Mouse (Mus musculus): ENCODE data around the gene Gpr61. TPM values are rescaled to one million over a fixed set of nuclear protein-coding genes. Genes with fewer than 3 reads are reported as not detected.

Gpr61 gene
- total RNA-seq (2015) (not detected in 2 replicates), total RNA-seq (2017) (not detected in 2 replicates)

DNA sequence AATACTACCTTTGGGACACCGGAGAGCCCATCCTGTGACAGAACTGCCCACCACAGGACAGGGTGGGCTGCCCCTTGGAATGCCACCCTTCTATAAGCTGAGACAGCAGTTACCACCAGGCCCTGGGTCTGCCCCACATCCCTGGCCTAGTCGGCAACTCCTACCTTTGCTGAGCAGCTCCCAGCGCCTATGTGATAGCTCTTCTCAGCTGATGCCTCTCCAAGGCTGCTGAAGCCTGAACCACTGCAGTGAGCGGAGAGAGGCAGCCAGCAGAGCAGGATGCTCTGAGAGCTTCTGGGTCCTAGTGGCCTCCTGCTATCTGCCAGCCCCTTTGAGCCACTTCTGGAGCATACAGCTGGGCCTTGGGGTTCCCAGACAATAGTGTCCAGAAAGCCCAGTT, at the start of gene Gpr61:
TSS of gene Gpr61 (minus strand) at position 227 of the 400 bp plus-strand sequence.
- ATAC-seq (replicated peaks; ENCODE audit: poor library complexity): no peak

DNA sequence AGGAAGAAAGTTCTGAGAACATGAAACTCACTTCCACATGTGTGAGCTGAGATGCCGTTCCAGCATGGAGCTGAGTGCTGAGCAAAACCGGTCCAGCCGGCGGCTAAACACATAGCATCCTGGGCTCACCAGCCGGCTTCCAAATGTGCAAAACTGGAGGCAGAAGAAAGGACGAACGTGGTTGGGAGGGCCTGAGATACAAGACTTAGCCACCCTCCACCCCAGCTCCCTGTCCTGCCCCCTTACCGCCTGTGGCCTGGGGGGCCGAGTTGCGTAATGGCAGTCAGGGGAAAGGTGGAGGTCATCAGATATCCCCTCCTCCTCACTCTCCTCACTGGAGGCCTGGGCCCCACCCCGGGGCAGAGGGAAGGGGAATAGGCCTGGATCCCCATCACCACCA, 49.8 kb upstream of the Gpr61 start:
- ATAC-seq (replicated peaks; ENCODE audit: poor library complexity): no peak

DNA sequence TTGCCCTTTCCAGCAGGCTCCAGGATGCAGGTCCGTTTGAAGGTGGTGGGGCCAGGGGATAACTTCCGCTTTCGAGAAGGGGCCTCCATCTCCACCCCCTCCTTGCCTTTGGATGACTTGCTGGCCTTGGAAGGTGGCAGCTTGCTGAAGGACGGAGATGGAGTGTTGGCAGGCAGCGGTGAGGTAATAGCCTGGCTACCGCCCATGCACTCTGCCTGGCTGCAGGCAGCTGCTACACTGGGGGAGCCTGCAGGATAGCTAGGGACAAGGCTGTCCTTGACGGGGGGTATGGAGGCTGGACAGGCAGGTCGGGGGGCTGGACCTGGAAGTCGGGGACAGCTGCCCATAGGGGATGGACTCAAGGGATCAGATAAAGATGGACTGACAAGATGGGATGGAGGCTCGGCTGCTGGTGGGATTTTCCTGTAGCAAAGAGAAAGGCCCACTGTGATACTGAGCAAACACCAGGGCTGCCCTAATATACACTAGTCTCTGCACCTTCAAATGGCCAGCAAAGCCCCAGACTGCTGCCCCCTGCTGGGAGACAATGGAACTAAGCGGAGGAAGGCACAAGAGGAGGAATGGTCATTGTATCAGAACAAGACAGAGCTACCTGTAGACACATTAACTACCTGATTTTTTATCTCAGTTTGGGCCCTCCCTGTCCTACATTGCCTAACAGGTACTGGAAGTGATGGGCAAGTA, 49.1 kb upstream of the Gpr61 start:
- peak; percentile 45 for ATAC-seq (replicated peaks; ENCODE audit: poor library complexity)

DNA sequence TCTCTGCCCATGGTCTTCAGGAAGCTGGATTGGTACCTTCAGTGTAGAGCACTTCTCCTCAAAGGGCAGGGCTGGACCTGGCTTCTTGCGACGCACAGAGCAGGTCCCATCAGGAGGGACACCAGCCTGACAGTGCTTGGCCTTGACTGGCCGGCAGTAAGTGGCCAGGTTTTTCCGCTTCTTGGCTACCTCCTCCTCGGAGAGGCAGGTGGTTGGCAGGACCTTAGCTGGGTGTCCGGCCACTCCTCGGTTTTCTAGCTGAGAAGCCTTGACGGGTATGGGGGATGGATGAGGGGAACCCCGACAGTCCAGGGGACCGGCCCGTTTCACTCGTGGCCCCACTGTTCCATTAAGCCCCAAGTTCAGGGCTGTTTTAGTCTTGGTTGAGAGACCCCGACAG, 48.5 kb upstream of the Gpr61 start:
- ATAC-seq (replicated peaks; ENCODE audit: poor library complexity): no peak

DNA sequence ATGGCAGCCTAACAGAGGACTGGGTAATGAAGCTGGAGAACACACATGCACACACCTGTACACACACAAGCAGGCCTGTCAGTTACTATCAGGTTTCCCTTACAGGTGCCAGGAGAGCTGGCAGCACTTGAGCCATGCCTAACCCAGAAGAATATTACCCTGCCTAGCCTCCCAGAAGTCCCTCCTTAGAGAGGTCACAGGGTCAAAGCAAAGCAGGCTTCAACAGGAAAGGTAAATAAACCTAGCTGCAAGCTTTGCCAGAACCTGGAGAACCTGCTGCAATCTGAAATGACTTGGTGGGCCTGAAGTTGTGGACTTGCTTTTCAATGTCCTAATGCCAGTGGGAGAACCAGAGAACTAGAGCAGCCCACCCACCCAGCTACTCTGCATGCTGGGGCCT, 47.8 kb upstream of the Gpr61 start:
- ATAC-seq (replicated peaks; ENCODE audit: poor library complexity): no peak

DNA sequence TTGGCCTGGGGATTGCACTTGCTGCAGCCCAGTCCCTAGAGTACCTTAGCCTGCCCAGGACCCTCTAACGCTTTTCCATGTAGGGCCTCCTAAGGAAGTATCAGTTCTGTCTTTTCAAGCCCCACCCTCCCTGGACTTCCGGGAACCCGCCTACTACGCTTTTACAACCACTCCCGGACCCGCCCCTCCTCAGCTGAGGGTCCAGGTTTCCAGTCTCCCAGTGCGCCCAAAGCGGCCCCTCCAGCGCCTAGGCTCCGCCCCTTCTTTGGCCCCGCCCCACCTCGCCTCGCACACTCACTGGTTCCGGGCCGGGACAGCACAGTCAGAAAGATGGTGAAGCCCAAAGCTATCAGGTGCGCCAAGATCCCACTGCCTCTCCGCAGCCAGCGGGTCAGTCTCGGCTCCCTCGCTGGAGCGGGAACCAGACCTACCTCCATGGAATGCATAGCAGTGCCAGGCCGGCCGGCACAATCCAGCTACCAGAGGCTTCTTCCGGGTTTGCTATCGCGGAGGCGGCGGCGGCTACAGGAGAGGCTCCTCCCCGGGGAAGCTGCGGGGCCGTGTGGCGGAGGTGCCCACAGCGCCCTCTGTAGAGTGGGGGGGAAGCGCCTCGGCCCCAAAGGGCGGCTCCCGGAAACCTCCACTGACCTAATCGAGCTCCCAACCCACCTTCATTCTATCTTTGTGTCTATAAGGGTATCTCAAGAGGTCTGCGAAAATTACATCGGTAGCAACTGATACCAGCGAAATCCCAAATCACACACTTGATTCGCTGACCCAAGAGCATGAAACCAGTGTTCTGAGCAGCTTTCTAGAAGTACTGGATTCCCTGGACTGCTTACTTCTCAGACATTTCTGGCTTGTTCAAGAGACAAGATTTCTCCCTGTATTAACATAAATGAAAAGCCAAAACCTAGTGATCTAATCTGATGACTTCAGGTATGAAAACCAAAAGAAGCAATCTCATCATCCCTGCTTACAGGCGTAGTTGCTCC, 45.9 kb upstream of the Gpr61 start, which contains the start of gene Cyb561d1:
TSS of gene Cyb561d1 (minus strand) at position 884 of the 995 bp plus-strand sequence.
- ATAC-seq (replicated peaks; ENCODE audit: poor library complexity): peak; percentile 88

DNA sequence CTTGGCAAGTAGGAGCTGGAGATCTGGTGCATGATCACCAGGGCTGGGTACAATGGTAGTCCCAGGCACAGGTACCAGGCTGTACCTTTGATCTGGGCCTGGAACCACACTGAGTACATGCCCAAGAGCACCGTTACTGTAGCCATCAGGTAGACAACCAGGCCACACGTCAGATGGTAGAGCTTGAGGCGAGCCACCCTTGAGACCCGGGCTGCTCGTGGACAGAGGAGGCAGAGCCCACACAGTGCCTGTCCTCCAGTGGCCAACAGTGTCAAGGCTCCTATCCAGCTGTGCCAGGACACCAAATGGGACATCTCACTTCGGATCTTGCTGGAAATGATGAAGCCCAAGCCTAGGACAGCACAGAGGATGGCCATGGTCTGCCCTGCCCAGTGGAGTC, 44.5 kb upstream of the Gpr61 start:
- no peak for ATAC-seq (replicated peaks; ENCODE audit: poor library complexity)

DNA sequence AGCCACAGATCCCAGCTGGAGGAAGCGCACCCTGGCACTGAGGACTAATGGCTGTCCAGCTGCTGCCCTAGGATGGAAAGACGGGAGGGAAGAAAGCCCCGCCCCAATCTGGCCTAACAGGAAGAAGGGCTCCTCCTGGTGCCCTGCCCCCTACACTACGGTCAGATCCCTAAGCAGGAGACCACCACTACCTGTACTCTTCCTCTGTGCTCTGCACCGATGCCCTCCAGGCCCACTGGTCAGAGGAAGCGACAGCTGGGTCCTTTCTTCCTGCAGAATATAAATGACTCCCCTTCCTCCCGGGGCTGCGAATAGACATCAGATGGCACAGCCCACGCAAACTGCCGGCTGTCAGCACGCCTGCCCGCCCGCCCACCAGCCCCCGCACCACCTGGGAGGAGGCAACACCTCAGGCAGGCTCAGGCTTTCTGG, 42.4 kb upstream of the Gpr61 start:
- ATAC-seq (replicated peaks; ENCODE audit: poor library complexity): no peak

DNA sequence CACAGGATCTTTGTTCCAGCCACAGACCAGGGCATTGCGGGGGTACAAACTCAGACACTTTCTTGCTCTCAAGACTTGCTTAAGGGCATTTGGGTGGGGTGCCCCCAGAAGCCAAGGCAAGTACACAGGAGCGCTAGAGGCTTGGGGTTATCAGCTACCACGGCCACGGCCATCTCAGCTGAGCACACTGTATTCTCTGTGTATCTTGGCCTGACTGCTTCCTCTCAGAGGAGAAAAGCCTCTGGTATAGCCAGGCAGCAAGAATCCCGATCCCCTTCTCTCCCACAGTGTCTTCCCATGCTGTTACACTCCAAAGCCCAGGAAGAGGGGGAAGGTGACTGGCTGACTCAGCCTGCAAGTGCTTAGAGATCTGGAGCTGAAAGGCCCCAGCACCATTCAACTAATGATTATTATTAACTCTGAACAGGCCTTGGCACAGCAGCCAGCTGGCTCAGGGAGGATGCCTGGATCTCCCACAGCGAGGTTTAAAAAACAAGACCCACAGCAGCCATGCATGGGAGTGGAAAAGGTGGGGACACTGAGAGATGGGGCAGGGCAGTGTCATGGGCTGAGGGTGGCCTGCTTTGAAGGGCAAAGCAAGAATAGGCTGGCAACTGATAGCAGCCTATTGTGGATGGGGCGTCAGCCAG, 41.4 kb upstream of the Gpr61 start:
- no peak for ATAC-seq (replicated peaks; ENCODE audit: poor library complexity)

DNA sequence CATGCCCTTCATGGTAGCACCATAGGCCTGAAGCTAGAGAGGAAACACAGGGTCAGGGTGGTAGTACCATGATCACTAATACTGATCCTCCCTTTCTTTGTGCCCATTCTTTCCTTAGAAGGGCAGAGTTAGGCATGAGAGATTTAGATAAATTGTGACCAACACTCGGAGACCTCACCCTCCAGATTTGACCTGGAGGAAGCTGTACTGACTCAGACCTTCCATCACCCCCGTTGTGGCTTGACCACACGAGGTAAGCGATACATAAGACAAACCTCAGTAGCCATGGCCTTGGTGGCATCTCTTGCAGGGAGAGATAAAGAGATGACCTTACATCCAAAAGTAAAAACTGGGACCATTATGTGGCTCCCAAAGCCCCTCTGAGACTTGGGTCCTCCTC, 40.6 kb upstream of the Gpr61 start:
- ATAC-seq (replicated peaks; ENCODE audit: poor library complexity): no peak

DNA sequence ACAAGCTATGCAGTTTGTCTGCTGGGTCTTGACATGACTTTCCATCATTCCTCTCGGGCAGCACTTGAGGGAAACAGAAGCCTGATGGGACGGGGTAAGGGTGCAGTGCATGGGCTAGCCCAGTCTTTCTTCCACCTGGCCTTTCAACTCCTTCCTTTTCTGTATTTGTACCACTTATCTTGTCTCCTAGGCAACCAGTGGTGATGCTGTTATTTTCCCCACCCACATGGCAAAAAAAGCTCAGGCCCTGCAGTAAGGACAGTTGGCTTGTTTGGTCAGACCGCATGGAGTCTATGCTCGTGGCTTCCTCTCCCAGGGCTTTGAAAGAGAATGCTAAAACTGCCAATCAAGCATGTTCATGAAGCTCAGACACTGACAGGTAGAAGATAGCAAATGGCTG, 39.0 kb upstream of the Gpr61 start:
- no peak for ATAC-seq (replicated peaks; ENCODE audit: poor library complexity)

DNA sequence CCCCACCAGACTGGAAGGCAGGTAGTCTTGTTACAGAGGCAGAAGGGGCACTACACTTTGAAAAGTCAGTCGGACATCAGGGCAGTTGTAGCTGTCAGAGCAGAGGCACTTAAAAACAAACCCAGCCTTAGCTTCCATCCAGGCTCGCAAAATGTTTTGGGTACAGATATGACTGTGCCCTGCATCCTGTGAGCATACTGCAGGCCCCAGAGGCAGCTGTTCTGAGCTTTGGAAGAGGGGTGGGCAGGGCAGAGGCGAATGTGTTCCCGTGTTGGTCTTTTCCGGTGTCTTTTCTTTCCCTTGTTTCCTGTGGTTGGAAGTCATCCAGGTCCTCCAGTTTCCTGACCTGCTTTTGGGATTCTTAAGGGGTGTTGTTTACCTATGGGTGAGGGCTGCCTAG, 35.2 kb upstream of the Gpr61 start:
- no peak for ATAC-seq (replicated peaks; ENCODE audit: poor library complexity)

DNA sequence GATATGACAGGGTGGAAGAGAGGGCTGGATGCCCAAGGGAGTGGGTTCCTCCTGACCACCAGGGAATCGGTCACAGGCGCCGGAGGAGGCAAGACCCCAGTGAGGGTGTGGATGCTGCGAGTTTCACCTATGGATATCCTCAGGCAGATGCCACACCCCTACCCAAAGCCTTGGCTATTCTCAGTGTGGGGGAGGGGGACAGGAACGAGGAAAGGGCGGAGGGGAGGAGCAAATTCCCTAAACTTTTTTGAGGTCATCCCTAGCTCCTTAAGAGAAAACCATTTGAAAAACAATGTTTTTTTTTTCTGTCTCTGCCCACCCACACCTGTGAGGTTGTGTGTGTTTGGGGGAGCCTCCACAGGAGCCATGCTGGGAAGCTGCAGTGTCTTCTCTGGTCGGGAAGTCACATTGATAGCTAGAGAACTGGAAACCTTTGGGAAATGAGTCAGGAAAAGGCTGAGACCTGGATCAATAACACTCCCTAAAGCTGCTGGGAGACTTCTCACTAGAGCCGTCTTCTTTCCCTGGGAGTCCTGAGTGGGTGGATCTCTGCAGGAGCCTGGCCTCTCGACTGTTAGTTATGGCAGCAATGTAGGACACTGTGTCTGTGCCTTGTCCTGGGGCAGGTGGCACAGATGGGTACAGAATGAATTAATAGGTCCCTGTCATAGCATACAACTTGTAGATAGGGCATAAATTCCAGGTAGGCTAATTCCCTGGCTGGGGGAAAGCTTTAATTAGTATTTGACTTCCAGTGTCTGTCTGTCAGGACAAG, 34.2 kb upstream of the Gpr61 start:
- ATAC-seq (replicated peaks; ENCODE audit: poor library complexity): no peak

DNA sequence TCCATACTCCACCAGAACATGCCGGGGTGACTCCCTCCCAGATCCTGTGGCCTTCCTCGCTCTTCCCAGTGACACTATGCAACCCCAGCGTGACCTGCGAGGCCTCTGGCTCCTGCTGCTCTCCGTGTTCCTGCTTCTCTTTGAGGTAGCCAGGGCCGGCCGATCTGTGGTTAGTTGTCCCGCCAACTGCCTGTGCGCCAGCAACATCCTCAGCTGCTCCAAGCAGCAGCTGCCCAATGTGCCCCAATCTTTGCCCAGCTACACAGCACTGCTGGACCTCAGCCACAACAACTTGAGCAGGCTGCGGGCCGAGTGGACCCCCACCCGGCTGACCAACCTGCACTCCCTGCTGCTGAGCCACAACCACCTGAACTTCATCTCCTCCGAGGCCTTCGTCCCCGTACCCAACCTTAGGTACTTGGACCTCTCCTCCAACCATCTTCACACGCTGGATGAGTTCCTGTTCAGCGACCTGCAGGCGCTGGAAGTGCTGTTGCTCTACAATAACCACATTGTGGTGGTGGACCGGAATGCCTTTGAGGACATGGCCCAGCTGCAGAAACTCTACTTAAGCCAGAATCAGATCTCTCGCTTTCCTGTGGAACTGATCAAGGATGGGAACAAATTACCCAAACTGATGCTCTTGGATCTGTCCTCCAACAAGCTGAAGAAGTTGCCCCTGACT, 32.6 kb upstream of the Gpr61 start:
- peak; percentile 35 for ATAC-seq (replicated peaks; ENCODE audit: poor library complexity)

DNA sequence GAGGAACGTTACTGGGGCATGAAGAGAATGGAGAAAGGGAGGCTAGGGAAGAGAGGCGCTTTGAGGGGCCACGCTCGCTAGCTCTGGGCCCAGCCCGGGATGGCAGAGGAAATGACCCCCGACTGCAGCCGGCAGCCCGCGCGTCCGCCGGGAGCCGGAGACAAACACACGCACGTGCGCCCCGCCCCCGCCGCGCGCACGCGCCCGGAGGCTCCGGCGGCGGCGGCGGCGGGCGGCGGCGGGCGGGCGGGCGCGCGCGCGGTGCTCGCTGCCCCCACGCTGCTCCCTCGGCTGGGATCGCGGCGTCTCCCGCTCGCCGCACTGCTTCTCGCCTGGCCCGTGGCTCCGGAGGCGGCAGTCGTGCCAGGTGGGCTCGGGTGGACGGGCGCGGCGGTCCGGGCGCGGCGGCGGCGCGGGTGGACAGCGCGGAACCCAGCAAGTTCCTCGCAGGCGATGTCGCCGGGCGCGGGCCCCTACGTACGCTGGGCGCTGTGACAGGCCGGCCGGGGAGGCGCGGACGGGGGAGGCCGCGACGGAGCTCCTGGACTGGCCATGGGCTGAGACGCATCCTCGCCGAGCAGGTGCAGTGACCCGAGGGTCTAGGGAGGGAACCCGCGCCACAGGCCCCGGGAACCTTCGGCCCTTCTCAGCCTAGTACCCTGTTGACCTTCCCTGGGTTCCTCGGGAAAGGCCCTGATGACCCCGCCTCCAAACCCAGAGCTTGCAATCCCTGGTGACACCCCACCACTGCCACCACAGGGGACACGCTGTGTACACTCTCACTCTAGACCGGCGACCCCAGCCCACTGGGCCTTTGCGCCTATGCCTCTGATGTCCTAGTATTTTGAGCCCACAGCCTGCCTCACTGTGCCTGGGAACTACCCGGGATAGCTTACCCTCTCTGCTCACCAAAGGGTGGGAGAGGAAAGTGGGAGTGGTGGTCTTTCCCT, 31.7 kb upstream of the Gpr61 start, which contains the start of gene Amigo1:
TSS of gene Amigo1 (plus strand) at position 238 of the 950 bp plus-strand sequence.
- ATAC-seq (replicated peaks; ENCODE audit: poor library complexity): peak; percentile 41

DNA sequence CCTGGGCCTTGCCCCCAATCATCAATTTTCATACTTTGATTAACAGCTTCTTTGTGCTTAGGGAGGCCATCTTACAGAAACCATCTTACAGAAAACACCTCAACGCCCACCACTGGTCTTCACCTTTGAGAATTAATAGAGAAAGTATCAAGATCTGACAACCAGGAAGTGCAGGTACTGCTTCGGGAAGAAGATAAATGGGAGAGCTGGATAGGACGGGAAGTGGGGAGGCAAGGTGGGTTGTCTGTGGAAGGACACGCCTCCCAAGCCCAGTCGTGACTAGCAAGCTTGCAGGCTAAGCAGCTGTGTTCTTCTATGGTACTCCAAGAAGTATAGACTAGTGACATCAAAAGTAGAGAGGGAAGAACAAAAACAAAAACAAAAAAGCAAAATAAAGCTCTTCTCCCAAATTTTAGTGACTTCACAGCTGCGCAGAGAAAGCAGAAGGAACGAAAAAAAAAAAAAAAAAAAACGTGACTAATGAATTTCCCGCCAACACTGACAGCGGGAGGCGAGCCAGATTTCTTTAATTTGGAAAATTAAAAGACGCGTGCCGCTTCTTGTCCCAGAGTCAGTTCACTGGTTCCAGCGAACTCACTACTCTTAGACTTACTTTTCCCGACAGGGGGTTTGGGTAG, 30.9 kb upstream of the Gpr61 start:
- ATAC-seq (replicated peaks; ENCODE audit: poor library complexity): 0 out of 2 replicates have a peak, but pooled peaks have one; percentile 15

DNA sequence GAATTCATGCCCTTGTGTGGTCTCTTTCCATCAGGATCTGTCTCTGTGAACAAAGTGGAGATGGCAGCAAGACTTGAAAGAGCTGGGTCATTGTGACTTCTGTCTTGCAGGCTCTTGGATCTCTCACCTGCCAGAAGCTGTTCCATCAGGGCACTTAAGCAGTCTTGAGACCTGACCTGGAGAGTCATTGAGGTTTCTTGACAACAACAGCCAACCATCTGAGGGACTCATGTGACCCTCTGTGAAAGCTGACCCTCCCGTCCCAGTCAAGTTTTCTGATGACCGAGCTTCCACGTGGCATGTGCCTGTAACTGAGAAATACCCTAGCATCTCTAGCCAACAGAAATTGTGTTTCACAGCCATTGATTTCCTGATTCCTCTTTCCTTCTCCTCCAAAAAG, 30.1 kb upstream of the Gpr61 start:
- no peak for ATAC-seq (replicated peaks; ENCODE audit: poor library complexity)

DNA sequence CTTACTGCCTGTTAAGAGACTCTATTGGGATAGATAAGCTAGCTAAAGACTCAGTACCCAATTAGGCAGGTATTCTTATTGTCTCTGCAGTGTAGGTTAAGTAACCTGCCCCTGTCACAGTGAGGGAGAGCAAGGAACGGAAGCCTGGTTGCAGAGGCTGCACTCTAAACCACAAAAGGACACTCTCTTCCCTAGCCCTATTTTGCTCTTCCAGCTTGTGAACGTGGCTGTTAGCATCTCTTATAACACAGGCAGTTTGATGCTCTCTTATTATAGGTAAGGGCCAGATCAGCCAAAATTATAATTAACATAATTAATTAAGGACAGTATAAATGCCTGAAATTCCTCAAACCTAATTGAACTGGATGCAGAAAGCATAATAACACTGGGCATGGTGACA, 25.8 kb upstream of the Gpr61 start:
- ATAC-seq (replicated peaks; ENCODE audit: poor library complexity): no peak

All from megakaryocyte progenitor cell, adult 5-6 weeks (primary cell).